Mouse (Mus musculus): ENCODE measurements at regions not wholly inside any gene's neighbourhood (a gene's known extent, or its start where the extent isn't known, plus 50 kb on each side); places are given as distances from the start of the nearest gene placed in this dataset.

- Histone ChIP-seq H3K4me3 (no peak overlapping the region), H3K9ac (replicated peaks) (no peak overlapping the region), H3K36me3 (no peaks in the 10 kb centered on the region), H3K4me2 (replicated peaks) (no peak overlapping the region), H3K27me3 (no peaks in the 10 kb centered on the region), H3K4me1 (no peaks in the 10 kb centered on the region), H3K27ac (replicated peaks) (no peak overlapping the region), H3K9me3 (no peaks in the 10 kb centered on the region)
- no peak for ATAC-seq (ENCODE audit: low FRiP score, low read depth)
- WGBS, result 82% methylated on average over 2 of the region's 2 CpGs
Measured at GRCm38 (mm10) chr4:56251766-56252165, 488.1 kb upstream of the Gm26657 start.

GRCm38 (mm10) chr4:56250611-56251010 lies 489.3 kb upstream of the Gm26657 start:
- no peaks in the 10 kb centered on the region for H3K4me1 ChIP-seq
- no peaks in the 10 kb centered on the region for H3K9me3 ChIP-seq
- H3K9ac ChIP-seq (replicated peaks), result no peak overlapping the region
- H3K27me3 ChIP-seq, result no peaks in the 10 kb centered on the region
- no peaks in the 10 kb centered on the region for H3K36me3 ChIP-seq
- no peak overlapping the region for H3K4me2 ChIP-seq (replicated peaks)
- 91% methylated on average over 2 of the region's 2 CpGs for WGBS
- H3K27ac ChIP-seq (replicated peaks), result no peak overlapping the region
- ATAC-seq (ENCODE audit: low FRiP score, low read depth), result no peak
- H3K4me3 ChIP-seq, result no peak overlapping the region

GRCm38 (mm10) chr4:56243863-56244262 lies 496.0 kb upstream of the Gm26657 start:
- no peak overlapping the region for H3K4me3 ChIP-seq
- ATAC-seq (ENCODE audit: low FRiP score, low read depth), result no peak
- H3K27ac ChIP-seq (replicated peaks), result no peak overlapping the region
- 77% methylated on average over 6 of the region's 6 CpGs for WGBS
- no peak overlapping the region for H3K4me2 ChIP-seq (replicated peaks)
- H3K9ac ChIP-seq (replicated peaks), result no peak overlapping the region
- H3K9me3 ChIP-seq, result no peaks in the 10 kb centered on the region
- no peaks in the 10 kb centered on the region for H3K36me3 ChIP-seq
- no peaks in the 10 kb centered on the region for H3K4me1 ChIP-seq
- no peaks in the 10 kb centered on the region for H3K27me3 ChIP-seq

GRCm38 (mm10) chr4:56238496-56239488 lies 501.1 kb upstream of the Gm26657 start:
- no peak overlapping the region for H3K4me3 ChIP-seq
- H3K9me3 ChIP-seq, result no peaks in the 10 kb centered on the region
- no peaks in the 10 kb centered on the region for H3K4me1 ChIP-seq
- no peak overlapping the region for H3K9ac ChIP-seq (replicated peaks)
- WGBS, result 84% methylated on average over 4 of the region's 4 CpGs
- H3K27me3 ChIP-seq, result no peaks in the 10 kb centered on the region
- no peak overlapping the region for H3K4me2 ChIP-seq (replicated peaks)
- no peak for ATAC-seq (ENCODE audit: low FRiP score, low read depth)
- no peak overlapping the region for H3K27ac ChIP-seq (replicated peaks)
- no peaks in the 10 kb centered on the region for H3K36me3 ChIP-seq

- no peak overlapping the region for H3K4me2 ChIP-seq (replicated peaks)
- H3K4me1 ChIP-seq, result no peaks in the 10 kb centered on the region
- H3K27ac ChIP-seq (replicated peaks), result no peak overlapping the region
- H3K4me3 ChIP-seq, result no peak overlapping the region
- no peak for ATAC-seq (ENCODE audit: low FRiP score, low read depth)
- H3K27me3 ChIP-seq, result no peaks in the 10 kb centered on the region
- H3K9ac ChIP-seq (replicated peaks), result no peak overlapping the region
- WGBS, result 85% methylated on average over 7 of the region's 7 CpGs
- no peaks in the 10 kb centered on the region for H3K36me3 ChIP-seq
- H3K9me3 ChIP-seq, result no peaks in the 10 kb centered on the region
Measured at GRCm38 (mm10) chr4:56231414-56231813, 508.5 kb upstream of the Gm26657 start.

- Histone ChIP-seq H3K27me3 (no peaks in the 10 kb centered on the region), H3K4me3 (no peak overlapping the region), H3K4me1 (no peaks in the 10 kb centered on the region), H3K9me3 (no peaks in the 10 kb centered on the region), H3K9ac (replicated peaks) (no peak overlapping the region), H3K36me3 (no peaks in the 10 kb centered on the region), H3K4me2 (replicated peaks) (no peak overlapping the region), H3K27ac (replicated peaks) (no peak overlapping the region)
- no peak for ATAC-seq (ENCODE audit: low FRiP score, low read depth)
- 90% methylated on average over 1 of the region's 1 CpGs for WGBS
Measured at GRCm38 (mm10) chr4:56230451-56230850, 509.4 kb upstream of the Gm26657 start.

GRCm38 (mm10) chr4:56226493-56226892 lies 513.4 kb upstream of the Gm26657 start:
- H3K4me2 ChIP-seq (replicated peaks), result no peak overlapping the region
- peaks cover 6% of the 10 kb centered on the region for H3K4me1 ChIP-seq
- no peaks in the 10 kb centered on the region for H3K36me3 ChIP-seq
- no peak for ATAC-seq (ENCODE audit: low FRiP score, low read depth)
- 86% methylated on average over 1 of the region's 1 CpGs for WGBS
- peaks cover 12% of the 10 kb centered on the region; the same call in 1 of the 2 replicates for H3K27me3 ChIP-seq
- no peak overlapping the region for H3K9ac ChIP-seq (replicated peaks)
- no peak overlapping the region for H3K27ac ChIP-seq (replicated peaks)
- no peak overlapping the region for H3K4me3 ChIP-seq
- no peaks in the 10 kb centered on the region for H3K9me3 ChIP-seq

- Histone ChIP-seq H3K9ac (replicated peaks) (no peak overlapping the region), H3K27ac (replicated peaks) (no peak overlapping the region), H3K4me3 (no peak overlapping the region), H3K27me3 (peaks cover 12% of the 10 kb centered on the region; the same call in 1 of the 2 replicates), H3K9me3 (no peaks in the 10 kb centered on the region), H3K4me1 (peaks cover 18% of the 10 kb centered on the region), H3K36me3 (no peaks in the 10 kb centered on the region), H3K4me2 (replicated peaks) (no peak overlapping the region)
- WGBS, result 45% methylated on average over 3 of the region's 3 CpGs
- no peak for ATAC-seq (ENCODE audit: low FRiP score, low read depth)
Measured at GRCm38 (mm10) chr4:56224542-56224941, 515.3 kb upstream of the Gm26657 start.

GRCm38 (mm10) chr4:56222023-56222776 lies 517.7 kb upstream of the Gm26657 start:
- H3K27me3 ChIP-seq, result peaks cover 12% of the 10 kb centered on the region; the same call in 1 of the 2 replicates
- no peak overlapping the region for H3K27ac ChIP-seq (replicated peaks)
- peak overlapping the region; percentile 4 for H3K4me2 ChIP-seq (replicated peaks)
- no peaks in the 10 kb centered on the region for H3K36me3 ChIP-seq
- H3K9me3 ChIP-seq, result no peaks in the 10 kb centered on the region
- no peak overlapping the region for H3K9ac ChIP-seq (replicated peaks)
- H3K4me3 ChIP-seq, result no peak overlapping the region
- H3K4me1 ChIP-seq, result peaks cover 18% of the 10 kb centered on the region
- peak; percentile 82 for ATAC-seq (ENCODE audit: low FRiP score, low read depth)
- whole genome bisulfite sequencing, result 43% methylated on average over 8 of the region's 8 CpGs

GRCm38 (mm10) chr4:56220531-56220930 lies 519.3 kb upstream of the Gm26657 start:
- Histone ChIP-seq H3K4me1 (peaks cover 18% of the 10 kb centered on the region), H3K27ac (replicated peaks) (no peak overlapping the region), H3K9ac (replicated peaks) (no peak overlapping the region), H3K4me3 (no peak overlapping the region), H3K4me2 (replicated peaks) (no peak overlapping the region), H3K9me3 (no peaks in the 10 kb centered on the region), H3K27me3 (peaks cover 12% of the 10 kb centered on the region; the same call in 1 of the 2 replicates), H3K36me3 (no peaks in the 10 kb centered on the region)
- ATAC-seq (ENCODE audit: low FRiP score, low read depth), result no peak
- 62% methylated on average over 8 of the region's 8 CpGs for WGBS

GRCm38 (mm10) chr4:56209499-56209898 lies 530.4 kb upstream of the Gm26657 start:
- no peak overlapping the region for H3K4me2 ChIP-seq (replicated peaks)
- 93% methylated on average over 2 of the region's 2 CpGs for WGBS
- ATAC-seq (ENCODE audit: low FRiP score, low read depth), result no peak
- no peak overlapping the region for H3K9ac ChIP-seq (replicated peaks)
- H3K27me3 ChIP-seq, result no peaks in the 10 kb centered on the region
- H3K9me3 ChIP-seq, result no peaks in the 10 kb centered on the region
- H3K36me3 ChIP-seq, result no peaks in the 10 kb centered on the region
- H3K27ac ChIP-seq (replicated peaks), result no peak overlapping the region
- no peaks in the 10 kb centered on the region for H3K4me1 ChIP-seq
- no peak overlapping the region for H3K4me3 ChIP-seq

- no peaks in the 10 kb centered on the region for H3K27me3 ChIP-seq
- no peaks in the 10 kb centered on the region for H3K36me3 ChIP-seq
- H3K4me3 ChIP-seq, result no peak overlapping the region
- H3K9ac ChIP-seq (replicated peaks), result no peak overlapping the region
- no peak overlapping the region for H3K27ac ChIP-seq (replicated peaks)
- H3K9me3 ChIP-seq, result no peaks in the 10 kb centered on the region
- H3K4me2 ChIP-seq (replicated peaks), result no peak overlapping the region
- 77% methylated on average over 5 of the region's 5 CpGs for WGBS
- no peaks in the 10 kb centered on the region for H3K4me1 ChIP-seq
- no peak for ATAC-seq (ENCODE audit: low FRiP score, low read depth)
Measured at GRCm38 (mm10) chr4:56207726-56208125, 532.1 kb upstream of the Gm26657 start.

Data from midbrain, embryonic 12.5 days (tissue).